Mouse (Mus musculus) heart, embryonic 10.5 days (tissue): Measurements from ENCODE around the gene Dnah6. TPM values are rescaled to one million over a fixed set of nuclear protein-coding genes. Genes with fewer than 3 reads are reported as not detected.

Experiments used
- DNase-seq: peaks from one replicate; pipeline ENCODE4 v3.0.0-alpha.2; 2017; ENCODE audit warnings: low spot score
- H3K27ac ChIP-seq: fragments of 300-500 bp; sonication (generic); 2 replicates; pipeline ENCODE4 v1.5.1; 2016; ENCODE audit warnings: mild to moderate bottlenecking
- H3K27me3 ChIP-seq: fragments of 300-500 bp; sonication (generic); 2 replicates; pipeline ENCODE4 v1.6.1; 2016; ENCODE audit warnings: mild to moderate bottlenecking; ENCODE audit not compliant: poor library complexity, insufficient read depth, severe bottlenecking
- H3K36me3 ChIP-seq: fragments of 300-500 bp; sonication (generic); 2 replicates; pipeline ENCODE4 v1.6.1; 2016; ENCODE audit warnings: mild to moderate bottlenecking, moderate library complexity
- H3K4me1 ChIP-seq: fragments of 300-500 bp; sonication (generic); 2 replicates; pipeline ENCODE4 v1.6.1; 2016; ENCODE audit warnings: mild to moderate bottlenecking
- H3K4me3 ChIP-seq: fragments of 300-500 bp; sonication (generic); 2 replicates; pipeline ENCODE4 v1.5.1; 2016; ENCODE audit warnings: mild to moderate bottlenecking, moderate library complexity
- H3K9me3 ChIP-seq: fragments of 300-500 bp; sonication (generic); 2 replicates; pipeline ENCODE4 v1.6.1; 2016; ENCODE audit warnings: mild to moderate bottlenecking, moderate library complexity
- WGBS: fragments of 180-500 bp; shearing (Covaris S2); methylation state at CpG from one replicate; pipeline ENCODE4 v1.1.7; 2016; 5-methylcytosine and 5-hydroxymethylcytosine counted together
- polyA plus RNA-seq: library from polyadenylated mRNA; unstranded; fragments of >200 nt; fragmentation: Nextera tagmentation; extraction: Ambion mirVana; gene quantifications from 2 replicates; pipeline ENCODE4 v1.2.1, GENCODE M21; 2016

Gene Dnah6
- polyA plus RNA-seq, 1 experiment from 2014 or later: 0.01 TPM

GRCm38 (mm10) chr6:73093133-73093532, 128.3 kb downstream of the Dnah6 start:
- no peaks in the 10 kb centered on the region for H3K36me3 ChIP-seq
- no peak overlapping the region for H3K4me3 ChIP-seq
- DNase-seq: no peak
- WGBS: 88% methylated on average over 4 of the region's 4 CpGs
- H3K4me1 ChIP-seq: no peaks in the 10 kb centered on the region
- H3K27me3 ChIP-seq: no peaks in the 10 kb centered on the region
- H3K27ac ChIP-seq: no peak overlapping the region
- H3K9me3 ChIP-seq: no peaks in the 10 kb centered on the region

GRCm38 (mm10) chr6:73090836-73091235, 130.6 kb downstream of the Dnah6 start:
- H3K4me1 ChIP-seq: no peaks in the 10 kb centered on the region
- H3K4me3 ChIP-seq: no peak overlapping the region
- H3K27me3 ChIP-seq: no peaks in the 10 kb centered on the region
- DNase-seq: no peak
- WGBS: 75% methylated on average over 8 of the region's 8 CpGs
- H3K9me3 ChIP-seq: no peaks in the 10 kb centered on the region
- H3K36me3 ChIP-seq: no peaks in the 10 kb centered on the region
- H3K27ac ChIP-seq: no peak overlapping the region

GRCm38 (mm10) chr6:73082571-73082970, 138.9 kb downstream of the Dnah6 start:
- H3K36me3 ChIP-seq: no peaks in the 10 kb centered on the region
- H3K27me3 ChIP-seq: no peaks in the 10 kb centered on the region
- no peak for DNase-seq
- H3K27ac ChIP-seq: no peak overlapping the region
- H3K4me3 ChIP-seq: no peak overlapping the region
- H3K4me1 ChIP-seq: no peaks in the 10 kb centered on the region
- H3K9me3 ChIP-seq: no peaks in the 10 kb centered on the region
- WGBS: 89% methylated on average over 9 of the region's 9 CpGs

- Histone ChIP-seq H3K4me1 (no peaks in the 10 kb centered on the region), H3K27ac (no peak overlapping the region), H3K36me3 (no peaks in the 10 kb centered on the region), H3K4me3 (no peak overlapping the region), H3K27me3 (no peaks in the 10 kb centered on the region), H3K9me3 (no peaks in the 10 kb centered on the region; the same call in 1 of the 2 replicates)
- no peak for DNase-seq
- WGBS: 35% methylated on average over 3 of the region's 3 CpGs
Measured at GRCm38 (mm10) chr6:73072093-73072786, 149.2 kb downstream of the Dnah6 start.

- WGBS: 67% methylated on average over 3 of the region's 3 CpGs
- DNase-seq: no peak
- no peak overlapping the region for H3K4me3 ChIP-seq
- H3K27ac ChIP-seq: no peak overlapping the region
- no peaks in the 10 kb centered on the region for H3K27me3 ChIP-seq
- H3K36me3 ChIP-seq: no peaks in the 10 kb centered on the region
- H3K4me1 ChIP-seq: no peaks in the 10 kb centered on the region
- H3K9me3 ChIP-seq: no peaks in the 10 kb centered on the region
Measured at GRCm38 (mm10) chr6:73071214-73071613, 150.2 kb downstream of the Dnah6 start.

GRCm38 (mm10) chr6:73070663-73071062, 150.8 kb downstream of the Dnah6 start:
- H3K4me3 ChIP-seq: no peak overlapping the region
- 65% methylated on average over 6 of the region's 6 CpGs for WGBS
- H3K27me3 ChIP-seq: no peaks in the 10 kb centered on the region
- no peaks in the 10 kb centered on the region for H3K4me1 ChIP-seq
- H3K36me3 ChIP-seq: no peaks in the 10 kb centered on the region
- H3K9me3 ChIP-seq: no peaks in the 10 kb centered on the region
- no peak overlapping the region for H3K27ac ChIP-seq
- DNase-seq: no peak

- H3K4me1 ChIP-seq: no peaks in the 10 kb centered on the region
- H3K27ac ChIP-seq: no peak overlapping the region
- 58% methylated on average over 3 of the region's 3 CpGs for WGBS
- no peak overlapping the region for H3K4me3 ChIP-seq
- H3K9me3 ChIP-seq: no peaks in the 10 kb centered on the region
- DNase-seq: no peak
- no peaks in the 10 kb centered on the region for H3K27me3 ChIP-seq
- H3K36me3 ChIP-seq: no peaks in the 10 kb centered on the region
Measured at GRCm38 (mm10) chr6:73064551-73064950, 156.9 kb downstream of the Dnah6 start.

GRCm38 (mm10) chr6:73059596-73060121, 161.8 kb downstream of the Dnah6 start:
- Histone ChIP-seq H3K4me1 (no peaks in the 10 kb centered on the region), H3K27ac (no peak overlapping the region), H3K4me3 (no peak overlapping the region), H3K9me3 (no peaks in the 10 kb centered on the region), H3K27me3 (no peaks in the 10 kb centered on the region), H3K36me3 (no peaks in the 10 kb centered on the region)
- no peak for DNase-seq
- WGBS: 77% methylated on average over 7 of the region's 7 CpGs

- WGBS: 83% methylated on average over 4 of the region's 4 CpGs
Measured at GRCm38 (mm10) chr6:73059162-73059561, 162.3 kb downstream of the Dnah6 start.

GRCm38 (mm10) chr6:73055347-73055746, 166.1 kb downstream of the Dnah6 start:
- no peaks in the 10 kb centered on the region for H3K36me3 ChIP-seq
- no peaks in the 10 kb centered on the region for H3K27me3 ChIP-seq
- 88% methylated on average over 6 of the region's 6 CpGs for WGBS
- DNase-seq: no peak
- no peaks in the 10 kb centered on the region for H3K9me3 ChIP-seq
- no peak overlapping the region for H3K4me3 ChIP-seq
- H3K4me1 ChIP-seq: no peaks in the 10 kb centered on the region
- H3K27ac ChIP-seq: no peak overlapping the region

More at GRCm38 (mm10) chr6:73059162-73059561, 162.3 kb downstream of the Dnah6 start:
- no peak for DNase-seq
- Histone ChIP-seq H3K9me3 (no peaks in the 10 kb centered on the region), H3K27me3 (no peaks in the 10 kb centered on the region), H3K36me3 (no peaks in the 10 kb centered on the region), H3K27ac (no peak overlapping the region), H3K4me1 (no peaks in the 10 kb centered on the region), H3K4me3 (no peak overlapping the region)

- Histone ChIP-seq H3K27ac (no peak overlapping the region), H3K27me3 (no peaks in the 10 kb centered on the region), H3K4me3 (no peak overlapping the region), H3K9me3 (no peaks in the 10 kb centered on the region), H3K36me3 (no peaks in the 10 kb centered on the region), H3K4me1 (no peaks in the 10 kb centered on the region)
- 92% methylated on average over 6 of the region's 6 CpGs for WGBS
- DNase-seq: no peak
Measured at GRCm38 (mm10) chr6:73054807-73055206, 166.6 kb downstream of the Dnah6 start.

GRCm38 (mm10) chr6:73053526-73053925, 167.9 kb downstream of the Dnah6 start:
- Histone ChIP-seq H3K27ac (no peak overlapping the region), H3K27me3 (no peaks in the 10 kb centered on the region), H3K36me3 (no peaks in the 10 kb centered on the region), H3K4me3 (no peak overlapping the region), H3K9me3 (no peaks in the 10 kb centered on the region), H3K4me1 (no peaks in the 10 kb centered on the region)
- WGBS: 89% methylated on average over 9 of the region's 9 CpGs
- no peak for DNase-seq

GRCm38 (mm10) chr6:73047259-73047658, 174.2 kb downstream of the Dnah6 start:
- no peak for DNase-seq
- Histone ChIP-seq H3K9me3 (no peaks in the 10 kb centered on the region), H3K27ac (no peak overlapping the region), H3K27me3 (no peaks in the 10 kb centered on the region), H3K36me3 (no peaks in the 10 kb centered on the region), H3K4me1 (no peaks in the 10 kb centered on the region), H3K4me3 (no peak overlapping the region)
- 74% methylated on average over 7 of the region's 7 CpGs for WGBS

- no peak for DNase-seq
- Histone ChIP-seq H3K27me3 (no peaks in the 10 kb centered on the region), H3K36me3 (no peaks in the 10 kb centered on the region), H3K4me3 (no peak overlapping the region), H3K27ac (no peak overlapping the region), H3K4me1 (no peaks in the 10 kb centered on the region), H3K9me3 (no peaks in the 10 kb centered on the region)
- 89% methylated on average over 3 of the region's 3 CpGs for WGBS
Measured at GRCm38 (mm10) chr6:73045944-73046343, 175.5 kb downstream of the Dnah6 start.
